Mouse (Mus musculus): ENCODE results near the gene Gbx2.
A peak's percentile ranks its signal among the peaks of the same experiment; 100 is the strongest.

Gene Gbx2

GRCm38 (mm10) chr1:89931120-89931519 is at the start of gene Gbx2:
Gene Gbx2 (minus strand): TSS chr1:89931179.
- no peak for DNase-seq (ENCODE audit: low read depth, low spot score)

- DNase-seq (ENCODE audit: low read depth, low spot score): no peak
Measured at GRCm38 (mm10) chr1:89977261-89977660, 46.3 kb upstream of the Gbx2 start.

- no peak for DNase-seq (ENCODE audit: low read depth, low spot score)
Measured at GRCm38 (mm10) chr1:89976411-89976810, 45.4 kb upstream of the Gbx2 start.

GRCm38 (mm10) chr1:89974541-89974940 is 43.6 kb upstream of the Gbx2 start:
- DNase-seq (ENCODE audit: low read depth, low spot score): no peak

GRCm38 (mm10) chr1:89971848-89972247 is 40.9 kb upstream of the Gbx2 start:
- DNase-seq (ENCODE audit: low read depth, low spot score): no peak

GRCm38 (mm10) chr1:89969714-89970110 is 38.7 kb upstream of the Gbx2 start:
- no peak for DNase-seq (ENCODE audit: low read depth, low spot score)

GRCm38 (mm10) chr1:89969072-89969713 is 38.2 kb upstream of the Gbx2 start:
- DNase-seq (ENCODE audit: low read depth, low spot score): no peak

GRCm38 (mm10) chr1:89968111-89968851 is 37.3 kb upstream of the Gbx2 start:
- DNase-seq (ENCODE audit: low read depth, low spot score): no peak

- DNase-seq (ENCODE audit: low read depth, low spot score): no peak
Measured at GRCm38 (mm10) chr1:89967585-89967984, 36.6 kb upstream of the Gbx2 start.

GRCm38 (mm10) chr1:89964426-89964825 is 33.4 kb upstream of the Gbx2 start:
- DNase-seq (ENCODE audit: low read depth, low spot score): no peak

- DNase-seq (ENCODE audit: low read depth, low spot score): no peak
Measured at GRCm38 (mm10) chr1:89963296-89963695, 32.3 kb upstream of the Gbx2 start.

- DNase-seq (ENCODE audit: low read depth, low spot score): no peak
Measured at GRCm38 (mm10) chr1:89962092-89962491, 31.1 kb upstream of the Gbx2 start.

GRCm38 (mm10) chr1:89959393-89959792 is 28.4 kb upstream of the Gbx2 start:
- no peak for DNase-seq (ENCODE audit: low read depth, low spot score)

GRCm38 (mm10) chr1:89943202-89943601 is 12.2 kb upstream of the Gbx2 start:
- DNase-seq (ENCODE audit: low read depth, low spot score): peak; percentile 11

GRCm38 (mm10) chr1:89942395-89942976 is 11.5 kb upstream of the Gbx2 start:
- no peak for DNase-seq (ENCODE audit: low read depth, low spot score)

- DNase-seq (ENCODE audit: low read depth, low spot score): no peak
Measured at GRCm38 (mm10) chr1:89941701-89942381, 10.9 kb upstream of the Gbx2 start.

- DNase-seq (ENCODE audit: low read depth, low spot score): no peak
Measured at GRCm38 (mm10) chr1:89940961-89941524, 10.1 kb upstream of the Gbx2 start.

GRCm38 (mm10) chr1:89939981-89940726 is 9.2 kb upstream of the Gbx2 start:
- no peak for DNase-seq (ENCODE audit: low read depth, low spot score)

- no peak for DNase-seq (ENCODE audit: low read depth, low spot score)
Measured at GRCm38 (mm10) chr1:89939596-89939960, 8.6 kb upstream of the Gbx2 start.

- no peak for DNase-seq (ENCODE audit: low read depth, low spot score)
Measured at GRCm38 (mm10) chr1:89938884-89939595, 8.1 kb upstream of the Gbx2 start.

All from CD4-positive helper T cell, adult 2 months (primary cell).